Mouse (Mus musculus): ENCODE data around the gene Appl2.

- TF ChIP-seq CTCF (IDR thresholded peaks at IDR 0.05; ENCODE audit: borderline replicate concordance, insufficient read depth, low read length) (no peak), POLR2A (IDR thresholded peaks at IDR 0.05; ENCODE audit: low read depth, low read length) (no peak)
These were observed 13.4 kb upstream of the Appl2 start for GRCm38 (mm10) chr10:83661925-83662324.

Data from embryonic fibroblast, embryonic 13.5 days (primary cell).